Mouse (Mus musculus): ENCODE results near the gene Bcas3.

DNA sequence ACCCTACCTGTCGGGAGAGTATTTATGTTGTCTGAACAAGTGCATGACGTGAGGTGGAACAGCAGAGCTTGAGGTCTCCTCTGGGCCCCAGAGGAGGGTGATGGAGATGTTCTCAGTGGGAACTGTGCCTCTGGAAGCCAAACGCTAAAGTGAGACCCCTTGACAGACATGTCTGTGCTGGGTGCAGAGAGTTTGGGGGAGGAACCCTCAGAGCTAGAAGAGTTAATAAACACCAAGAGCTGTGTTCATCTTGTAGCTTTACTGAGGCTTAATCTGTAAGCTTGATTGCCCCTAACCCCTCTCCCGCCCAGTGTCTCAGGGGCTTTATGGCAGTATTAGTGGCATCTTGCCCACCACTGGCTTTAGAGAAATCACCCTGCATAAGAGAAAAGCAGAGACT is 304.5 kb downstream of the Bcas3 start:
- TF ChIP-seq POLR2A (IDR thresholded peaks at IDR 0.05; ENCODE audit: low read depth, low read length), result no peak
- no peak for TF ChIP-seq CTCF (IDR thresholded peaks at IDR 0.05; ENCODE audit: borderline replicate concordance, insufficient read depth, low read length)
